In the genomic region with DNA sequence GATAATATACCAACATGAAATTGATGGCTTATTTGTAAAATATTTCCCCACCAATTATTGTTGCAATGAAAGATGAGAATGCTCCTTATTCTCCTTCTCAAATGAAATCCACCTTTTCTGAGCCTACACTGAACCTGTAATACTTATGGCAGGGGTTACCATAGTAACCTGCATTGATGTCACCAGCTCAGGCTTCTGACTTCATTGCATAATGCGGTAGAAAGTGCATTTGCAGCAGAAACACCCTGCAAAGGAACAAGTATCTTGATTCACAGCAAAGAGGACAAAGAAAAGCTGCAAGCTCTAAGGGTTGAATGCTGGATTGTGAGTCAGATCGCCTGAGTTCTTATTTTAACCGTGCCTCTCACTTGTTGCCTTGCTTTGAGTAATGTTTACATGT, we compare ENCODE assay signal across 12 mouse cellular contexts.
DNase-seq lines count a peak whose midpoint lies in the region; ATAC-seq lines count a peak whose summit lies in the region.
"Had no signal": no experiment of that assay in that cellular context is flagged by ENCODE, and none has a peak within 500 bp of the region (broad histone marks: within the 10 kb centered on the region; RNA-seq: fewer than 3 reads in every experiment).

No protein-coding gene starts in this region.

- ATAC-seq in neural tube, embryonic 12.5 days (ENCODE audit: low FRiP score, low read depth) = 0 out of 2 replicates have a peak, but pooled peaks have one; percentile 44
- peak; percentile 35; the same call in 1 of the 2 replicates for ATAC-seq in granulocyte monocyte progenitor cell, adult 5-6 weeks (replicated peaks; ENCODE audit: poor library complexity, severe bottlenecking)
- ATAC-seq in midbrain, embryonic 11.5 days (ENCODE audit: low FRiP score) = peak; percentile 79; the same call in 1 of the 2 replicates

- no peak overlapping the region for H3K4me2 ChIP-seq in neural tube, embryonic 12.5 days (replicated peaks)
- no peak overlapping the region for H3K4me2 ChIP-seq in midbrain, embryonic 11.5 days
- H3K4me2 ChIP-seq: heart, embryonic 13.5 days; liver, embryonic 15.5 days had no signal

- no peak overlapping the region for H3K27ac ChIP-seq in neural tube, embryonic 12.5 days
- H3K27ac ChIP-seq in midbrain, embryonic 11.5 days (ENCODE audit: low read depth, low read length) = no peak overlapping the region
- H3K27ac ChIP-seq: heart, embryonic 13.5 days; liver, embryonic 15.5 days had no signal

- H3K9me3 ChIP-seq in neural tube, embryonic 12.5 days = no peaks in the 10 kb centered on the region
- no peaks in the 10 kb centered on the region for H3K9me3 ChIP-seq in midbrain, embryonic 11.5 days (ENCODE audit: control insufficient read depth, low read length)
- H3K9me3 ChIP-seq: heart, embryonic 13.5 days; liver, embryonic 15.5 days had no signal

- no peaks in the 10 kb centered on the region for H3K36me3 ChIP-seq in neural tube, embryonic 12.5 days
- H3K36me3 ChIP-seq in midbrain, embryonic 11.5 days (ENCODE audit: control insufficient read depth, insufficient read depth, low read length) = no peaks in the 10 kb centered on the region
- H3K36me3 ChIP-seq: heart, embryonic 13.5 days; liver, embryonic 15.5 days had no signal

- no peaks in the 10 kb centered on the region for H3K27me3 ChIP-seq in neural tube, embryonic 12.5 days (replicated peaks)
- no peaks in the 10 kb centered on the region for H3K27me3 ChIP-seq in midbrain, embryonic 11.5 days (ENCODE audit: control insufficient read depth, insufficient read depth, low read length)
- H3K27me3 ChIP-seq: CH12.LX; heart, embryonic 13.5 days; liver, embryonic 15.5 days had no signal

- DNase-seq in neural tube, embryonic 10.5 days (ENCODE audit: extremely low spot score, low spot score) = no peak
- no peak for DNase-seq in midbrain, embryonic 11.5 days (ENCODE audit: low spot score, missing footprints)
- peak; percentile 74 for DNase-seq in telencephalon, adult 2 months (ENCODE audit: low read depth, low spot score)
- no peak for DNase-seq in heart, postnatal 14 days
- DNase-seq in kidney, postnatal 10 days = no peak
- no peak for DNase-seq in testis, postnatal 10 days (ENCODE audit: low spot score)
- DNase-seq: kidney, adult 11 months had no signal

- H3K4me3 ChIP-seq in neural tube, embryonic 12.5 days = no peak overlapping the region
- no peak overlapping the region for H3K4me3 ChIP-seq in midbrain, embryonic 11.5 days (ENCODE audit: low read depth, low read length)
- H3K4me3 ChIP-seq: heart, embryonic 13.5 days; liver, embryonic 15.5 days had no signal

- 37% methylated on average over 3 of the region's 3 CpGs for WGBS in neural tube, embryonic 12.5 days
- 21% methylated on average over 3 of the region's 3 CpGs for WGBS in midbrain, embryonic 11.5 days

- intact Hi-C loops in heart, postnatal 14 days (cut with DNase I) = no loop called here

- H3K4me1 ChIP-seq in neural tube, embryonic 12.5 days = no peaks in the 10 kb centered on the region
- peaks cover 2% of the 10 kb centered on the region; the same call in 1 of the 2 replicates for H3K4me1 ChIP-seq in midbrain, embryonic 11.5 days (ENCODE audit: control insufficient read depth, insufficient read depth, low read length)
- H3K4me1 ChIP-seq: liver, embryonic 15.5 days had no signal

- H3K9ac ChIP-seq in neural tube, embryonic 12.5 days = no peak overlapping the region
- H3K9ac ChIP-seq in midbrain, embryonic 11.5 days (ENCODE audit: low read length) = no peak overlapping the region
- H3K9ac ChIP-seq: heart, embryonic 13.5 days; liver, embryonic 15.5 days had no signal
